Mouse (Mus musculus): ENCODE data around the gene Ly75.

DNA sequence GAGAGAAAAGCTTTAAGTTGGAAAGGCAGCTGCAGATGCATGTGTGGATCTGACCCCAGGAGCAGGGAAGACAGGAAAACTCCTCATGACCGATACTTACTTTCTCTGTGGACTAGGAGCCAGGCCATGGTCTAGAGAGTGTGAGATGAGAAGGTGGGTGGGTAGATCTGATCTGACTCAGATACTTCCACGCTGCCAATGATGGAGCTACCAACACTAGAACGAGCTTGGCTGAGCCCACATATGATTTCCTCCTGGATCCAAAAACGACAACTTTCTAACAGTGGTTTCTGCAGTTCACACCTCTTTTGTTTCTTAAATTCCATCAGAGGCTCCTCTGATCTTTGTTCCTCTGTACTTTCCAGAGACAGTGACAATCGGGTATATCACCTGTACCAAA lies 18.6 kb upstream of the Ly75 start:
- no peak for TF ChIP-seq POLR2A (IDR thresholded peaks at IDR 0.05; ENCODE audit: insufficient read depth, low read depth, low read length)
- no peak for TF ChIP-seq CTCF (IDR thresholded peaks at IDR 0.05; ENCODE audit: insufficient read depth, low read depth, low read length)

Measured in olfactory bulb, adult 2 months (tissue).